In the genomic region with DNA sequence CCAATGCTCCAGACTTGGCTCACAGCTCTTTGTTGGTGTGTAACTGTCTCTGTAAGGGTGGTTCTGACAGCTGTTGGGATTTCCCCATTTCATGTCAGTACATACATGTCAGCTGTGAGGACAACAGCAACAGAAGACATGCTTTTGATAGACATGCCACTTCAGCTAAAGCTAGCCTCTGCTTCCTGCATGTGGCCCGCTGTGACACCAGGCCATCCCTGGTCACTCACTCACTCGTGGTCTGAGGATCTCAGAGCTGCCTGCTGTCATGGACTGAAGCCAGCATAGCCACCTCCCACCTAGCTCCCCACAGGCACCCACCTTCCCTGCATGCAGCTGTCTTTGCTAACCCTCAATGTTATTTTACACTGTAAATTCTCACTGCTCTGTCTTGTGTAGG, we compare ENCODE assay signal across 18 mouse cellular contexts. TPM values are rescaled to one million over a fixed set of nuclear protein-coding genes. Genes with fewer than 3 reads are reported as not detected.
"Had no signal": no experiment of that assay in that cellular context is flagged by ENCODE, and none has a peak within 500 bp of the region (broad histone marks: within the 10 kb centered on the region; RNA-seq: fewer than 3 reads in every experiment).

No protein-coding gene starts in this region.

RNA-seq across cellular contexts. Expression of gene 1700018B08Rik, which starts 53.4 kb away (rescaled TPM):
- polyA plus RNA-seq: cerebellum, adult 2 months; cortical plate, adult 2 months; embryonic facial prominence, embryonic 10.5 days; embryonic facial prominence, embryonic 11.5 days; embryonic facial prominence, embryonic 12.5 days; embryonic facial prominence, embryonic 13.5 days; embryonic facial prominence, embryonic 14.5 days; embryonic facial prominence, embryonic 15.5 days; erythroblast, embryonic 14.5 days; forebrain, embryonic 10.5 days; forebrain, embryonic 11.5 days; forebrain, embryonic 12.5 days; forebrain, embryonic 13.5 days; forebrain, embryonic 14.5 days; forebrain, embryonic 15.5 days; forebrain, embryonic 16.5 days; forebrain, postnatal 0 days; frontal cortex, adult 2 months had no signal

RNA-seq across cellular contexts. Expression of gene Zcchc14, which starts 55.2 kb away (rescaled TPM):
- polyA plus RNA-seq: erythroblast, embryonic 14.5 days had no signal
